Mouse (Mus musculus) cerebellum, postnatal 4 days (tissue): Measurements from ENCODE around the gene Trpm2.

Experiments
- DNase-seq, 2 experiments: peaks; one replicate each; pipeline ENCODE4 v3.0.0; 2022; ENCODE audit warnings: low spot score in 2 of 2, mixed read lengths in 1 of 2

Gene Trpm2

GRCm38 (mm10) chr10:77902894-77903715, 67.3 kb downstream of the Trpm2 start:
- peak; percentile 37 to 71 for DNase-seq

- DNase-seq, result peak; percentile 41 to 68
These were observed 68.0 kb downstream of the Trpm2 start, which contains the start of gene Lrrc3 for GRCm38 (mm10) chr10:77902211-77902893. TSS of gene Lrrc3 (minus strand) at chr10:77902536.

GRCm38 (mm10) chr10:77901871-77902210, 68.5 kb downstream of the Trpm2 start:
- DNase-seq, result no peak

- DNase-seq, result no peak
These were observed 69.2 kb downstream of the Trpm2 start for GRCm38 (mm10) chr10:77900903-77901818.

GRCm38 (mm10) chr10:77900126-77900525, 70.2 kb downstream of the Trpm2 start:
- no peak for DNase-seq

GRCm38 (mm10) chr10:77895562-77895961, 74.8 kb downstream of the Trpm2 start:
- DNase-seq, result no peak

- no peak for DNase-seq
These were observed 79.3 kb downstream of the Trpm2 start for GRCm38 (mm10) chr10:77890987-77891565.

GRCm38 (mm10) chr10:77886007-77886747, 84.2 kb downstream of the Trpm2 start:
- DNase-seq, result no peak

- no peak for DNase-seq
These were observed 87.8 kb downstream of the Trpm2 start for GRCm38 (mm10) chr10:77882553-77882952.

GRCm38 (mm10) chr10:77880305-77880704, 90.1 kb downstream of the Trpm2 start:
- no peak for DNase-seq

GRCm38 (mm10) chr10:77878985-77879384, 91.4 kb downstream of the Trpm2 start:
- no peak for DNase-seq

GRCm38 (mm10) chr10:77869651-77870050, 100.7 kb downstream of the Trpm2 start:
- DNase-seq, result no peak

- DNase-seq, result no peak
These were observed 102.8 kb downstream of the Trpm2 start for GRCm38 (mm10) chr10:77867546-77867945.

GRCm38 (mm10) chr10:77864762-77865143, 105.6 kb downstream of the Trpm2 start:
- no peak for DNase-seq

GRCm38 (mm10) chr10:77864067-77864761, 106.1 kb downstream of the Trpm2 start:
- no peak for DNase-seq

GRCm38 (mm10) chr10:77861675-77862074, 108.7 kb downstream of the Trpm2 start, which contains the start of gene Gm3285:
TSS of gene Gm3285 (plus strand) at chr10:77861975.
- no peak for DNase-seq
